Mouse (Mus musculus) MEL (cell line): Measurements from ENCODE around the gene Sntg2. TPM values are rescaled to one million over a fixed set of nuclear protein-coding genes. Genes with fewer than 3 reads are reported as not detected.

Experiments used
- DNase-seq: peaks from one replicate; pipeline ENCODE4 v3.0.0; 2011; ENCODE audit warnings: low read depth, low spot score
- H3K27ac ChIP-seq: 2 replicates; pipeline ENCODE4 v1.5.1; 2012; ENCODE audit warnings: low read depth, mild to moderate bottlenecking, control low read depth, low read length, moderate library complexity; ENCODE audit not compliant: control insufficient read depth
- H3K27me3 ChIP-seq, 2 experiments: fragments of 150-350 bp in 1 of 2; sonication (generic) in 1 of 2; 2 replicates each; pipeline ENCODE4 v1.6.1; 2012; ENCODE audit warnings: low read length in 2 of 2, mild to moderate bottlenecking in 2 of 2, improper control_type of control experiment in 1 of 2, moderate library complexity in 1 of 2; ENCODE audit not compliant: insufficient read depth in 2 of 2, control insufficient read depth in 1 of 2
- H3K36me3 ChIP-seq, 2 experiments: 2 replicates each; pipeline ENCODE4 v1.6.1; 2012 to 2014; ENCODE audit warnings: low read length in 2 of 2, improper control_type of control experiment in 1 of 2, inconsistent platforms in 1 of 2, mild to moderate bottlenecking in 1 of 2; ENCODE audit not compliant: insufficient read depth in 2 of 2, control insufficient read depth in 1 of 2
- H3K4me1 ChIP-seq, 2 experiments: fragments of 150-350 bp in 1 of 2; sonication (generic) in 1 of 2; 2 replicates each; pipeline ENCODE4 v1.6.1; 2012; ENCODE audit warnings: low read length in 2 of 2, improper control_type of control experiment in 1 of 2, mild to moderate bottlenecking in 1 of 2; ENCODE audit not compliant: insufficient read depth in 2 of 2, control insufficient read depth in 1 of 2
- H3K4me3 ChIP-seq, 2 experiments: fragments of 150-350 bp in 1 of 2; sonication (generic) in 1 of 2; 2 replicates each; pipeline ENCODE4 v1.5.1; 2012; ENCODE audit warnings: low read depth in 2 of 2, low read length in 2 of 2, mild to moderate bottlenecking in 2 of 2, moderate library complexity in 2 of 2, control low read depth in 1 of 2, improper control_type of control experiment in 1 of 2; ENCODE audit not compliant: control insufficient read depth in 1 of 2, insufficient read depth in 1 of 2
- H3K79me2 ChIP-seq: 2 replicates; pipeline ENCODE4 v1.6.1; 2012; ENCODE audit warnings: mild to moderate bottlenecking, low read length, moderate library complexity; ENCODE audit not compliant: control insufficient read depth, poor library complexity, insufficient read depth
- H3K9ac ChIP-seq: 2 replicates; pipeline ENCODE4 v1.6.1; 2012; ENCODE audit warnings: low read depth, mild to moderate bottlenecking, control low read depth, low read length, moderate library complexity; ENCODE audit not compliant: control insufficient read depth, poor library complexity, severe bottlenecking
- H3K9me3 ChIP-seq: fragments of 150-350 bp; sonication (generic); replicated peaks from 2 replicates; pipeline ENCODE4 v1.6.1; 2012; ENCODE audit warnings: mild to moderate bottlenecking, low read length, improper control_type of control experiment, moderate library complexity; ENCODE audit not compliant: insufficient read depth
- CTCF ChIP-seq, 3 experiments: IDR thresholded peaks in 2 of 3; conservative IDR thresholded peaks in 1 of 3; 2 replicates each; pipeline ENCODE4 v1.5.1; 2011 to 2012; ENCODE audit warnings: low read length in 3 of 3, low read depth in 2 of 3, mild to moderate bottlenecking in 2 of 3, improper control_type of control experiment in 1 of 3, inconsistent platforms in 1 of 3, mixed read lengths in 1 of 3, moderate library complexity in 1 of 3; ENCODE audit not compliant: control insufficient read depth in 1 of 3, insufficient read depth in 1 of 3, poor library complexity in 1 of 3, severe bottlenecking in 1 of 3
- E2F4 ChIP-seq: IDR thresholded peaks from 2 replicates; pipeline ENCODE4 v1.6.1; 2011; ENCODE audit warnings: low read depth, low read length, improper control_type of control experiment, borderline replicate concordance
- EP300 ChIP-seq, 2 experiments: IDR thresholded peaks; 2 replicates each; pipeline ENCODE4 v1.6.1; 2011; ENCODE audit warnings: improper control_type of control experiment in 2 of 2, low read length in 2 of 2, low read depth in 1 of 2, mild to moderate bottlenecking in 1 of 2
- ETS1 ChIP-seq: IDR thresholded peaks from 2 replicates; pipeline ENCODE4 v1.6.1; 2012; ENCODE audit warnings: low read depth, mild to moderate bottlenecking, inconsistent platforms, low read length, improper control_type of control experiment, moderate library complexity
- GABPA ChIP-seq: IDR thresholded peaks from 2 replicates; pipeline ENCODE4 v1.6.1; 2012; ENCODE audit warnings: low read depth, mild to moderate bottlenecking, inconsistent platforms, low read length, improper control_type of control experiment, moderate library complexity
- GATA1 ChIP-seq: IDR thresholded peaks from 2 replicates; pipeline ENCODE4 v1.6.1; 2011; ENCODE audit warnings: low read depth, low read length, improper control_type of control experiment
- MAFK ChIP-seq: IDR thresholded peaks from 2 replicates; pipeline ENCODE4 v1.6.1; 2011; ENCODE audit warnings: low read depth, mild to moderate bottlenecking, low read length, improper control_type of control experiment, borderline replicate concordance
- MAX ChIP-seq: IDR thresholded peaks from 2 replicates; pipeline ENCODE4 v1.6.1; 2011; ENCODE audit warnings: low read length, improper control_type of control experiment
- MAZ ChIP-seq: IDR thresholded peaks from 2 replicates; pipeline ENCODE4 v1.6.1; 2012; ENCODE audit warnings: low read depth, mild to moderate bottlenecking, inconsistent platforms, low read length, improper control_type of control experiment
- MYC ChIP-seq: IDR thresholded peaks from 2 replicates; pipeline ENCODE4 v1.6.1; 2011; ENCODE audit warnings: low read depth, mild to moderate bottlenecking, low read length, improper control_type of control experiment, moderate library complexity
- NELFE ChIP-seq: IDR thresholded peaks from 2 replicates; pipeline ENCODE4 v1.6.1; 2011; ENCODE audit warnings: low read depth, low read length, improper control_type of control experiment
- RCOR1 ChIP-seq: IDR thresholded peaks from 2 replicates; pipeline ENCODE4 v1.6.1; 2012; ENCODE audit warnings: low read depth, mild to moderate bottlenecking, inconsistent platforms, low read length, improper control_type of control experiment
- SIN3A ChIP-seq: IDR thresholded peaks from 2 replicates; pipeline ENCODE4 v1.6.1; 2012; ENCODE audit warnings: low read length, improper control_type of control experiment, inconsistent platforms
- SMC3 ChIP-seq: IDR thresholded peaks from 2 replicates; pipeline ENCODE4 v1.6.1; 2011; ENCODE audit warnings: low read depth, low read length, improper control_type of control experiment
- TBP ChIP-seq: IDR thresholded peaks from 2 replicates; pipeline ENCODE4 v1.8.0; 2011; ENCODE audit warnings: low read depth, low read length, improper control_type of control experiment
- TCF12 ChIP-seq: IDR thresholded peaks from 2 replicates; pipeline ENCODE4 v1.6.1; 2014; ENCODE audit warnings: low read depth, mild to moderate bottlenecking, inconsistent platforms, low read length, improper control_type of control experiment, moderate library complexity
- ZNF384 ChIP-seq: IDR thresholded peaks from 2 replicates; pipeline ENCODE4 v1.6.1; 2012; ENCODE audit warnings: low read depth, mild to moderate bottlenecking, inconsistent platforms, low read length, improper control_type of control experiment
- polyA plus RNA-seq, 2 experiments: library from polyadenylated mRNA; stranded (reverse) in 1 of 2; unstranded in 1 of 2; fragments of >175 nt in 1 of 2; fragments of >200 nt in 1 of 2; gene quantifications; 2 replicates each; pipeline versions ENCODE4 v1.2.1 to v1.2.4; 2012; ENCODE audit warnings: low replicate concordance in 2 of 2, low read depth in 1 of 2; ENCODE audit not compliant: insufficient read length in 2 of 2, insufficient read depth in 1 of 2, missing spikeins in 1 of 2
- total RNA-seq: library from RNA; depleted of rRNA; stranded (reverse); fragments of 300-350 nt; gene quantifications from 2 replicates; pipeline ENCODE4 v1.2.3, GENCODE M21; 2012

The Sntg2 gene
- total and polyA plus RNA-seq, 3 experiments: not detected

- Histone ChIP-seq H3K4me1 (no peaks in the 10 kb centered on the region), H3K9me3 (no peaks in the 10 kb centered on the region), H3K4me3 (no peak overlapping the region), H3K27me3 (no peaks in the 10 kb centered on the region), H3K27ac (no peak overlapping the region)
- no peak for TF ChIP-seq GATA1
- TF ChIP-seq, all 39 proteins: peak for 0
- Histone ChIP-seq H3K9ac (no peak overlapping the region), H3K36me3 (no peaks in the 10 kb centered on the region), H3K79me2 (no peaks in the 10 kb centered on the region)
- DNase-seq: no peak
Observed at GRCm38 (mm10) chr12:30272242-30272985, 100.8 kb downstream of the Sntg2 start.

- Histone ChIP-seq H3K4me3 (no peak overlapping the region), H3K27ac (no peak overlapping the region), H3K9me3 (no peaks in the 10 kb centered on the region), H3K79me2 (no peaks in the 10 kb centered on the region), H3K36me3 (no peaks in the 10 kb centered on the region), H3K27me3 (no peaks in the 10 kb centered on the region), H3K9ac (no peak overlapping the region), H3K4me1 (no peaks in the 10 kb centered on the region)
- TF ChIP-seq RCOR1: no peak
- TF ChIP-seq ZNF384: no peak
- TF ChIP-seq GABPA: no peak
- TF ChIP-seq MAX: no peak
- TF ChIP-seq SIN3A: no peak
- no peak for TF ChIP-seq TBP
- TF ChIP-seq MAZ: no peak
- TF ChIP-seq ETS1: no peak
- TF ChIP-seq SMC3: no peak
- TF ChIP-seq NELFE: no peak
- no peak for TF ChIP-seq E2F4
- no peak for TF ChIP-seq TCF12
- no peak for TF ChIP-seq CTCF (IDR thresholded peaks at IDR 0.05 in 2 of 3, conservative IDR thresholded peaks at IDR 0.05 in 1 of 3; ENCODE audit: control insufficient read depth in 1 of 3, insufficient read depth in 1 of 3, low read depth in 2 of 3, low read length in 3 of 3, poor library complexity in 1 of 3, severe bottlenecking in 1 of 3)
- no peak for TF ChIP-seq MAFK
- no peak for TF ChIP-seq EP300 (IDR thresholded peaks at IDR 0.05; ENCODE audit: low read depth in 1 of 2, low read length in 2 of 2)
- TF ChIP-seq MYC: no peak
- no peak for DNase-seq
Observed at GRCm38 (mm10) chr12:30264206-30264605, 109.0 kb downstream of the Sntg2 start.
